Mouse (Mus musculus) lung, embryonic 16.5 days (tissue): ENCODE results near the gene 1700047I17Rik2. TPM values are rescaled to one million over a fixed set of nuclear protein-coding genes. Genes with fewer than 3 reads are reported as not detected.
"Not testable (repeated sequence)": the region's sequence is repeated elsewhere in the genome, so short reads cannot be mapped to it uniquely, and the experiment has no call there.

Experiments used
- ATAC-seq: fragments of 200-750 bp; cut with Nextera tagmentation; 2 replicates; pipeline ENCODE4 v1.8.0; 2017; ENCODE audit warnings: low read depth, mild to moderate bottlenecking, moderate library complexity
- H3K27ac ChIP-seq: fragments of 300-500 bp; sonication (generic); 2 replicates; pipeline ENCODE4 v1.5.1; 2014; ENCODE audit warnings: mild to moderate bottlenecking, control low read depth, low read length
- H3K27me3 ChIP-seq: fragments of 300-500 bp; sonication (generic); 2 replicates; pipeline ENCODE4 v1.6.1; 2014; ENCODE audit warnings: low read depth, low read length, mixed read lengths; ENCODE audit not compliant: control insufficient read depth, insufficient read depth
- H3K36me3 ChIP-seq: fragments of 300-500 bp; sonication (generic); 2 replicates; pipeline ENCODE4 v1.6.1; 2014; ENCODE audit warnings: low read length; ENCODE audit not compliant: control insufficient read depth, insufficient read depth
- H3K4me1 ChIP-seq: fragments of 300-500 bp; sonication (generic); replicated peaks from 2 replicates; pipeline ENCODE4 v1.6.1; 2014; ENCODE audit warnings: low read length, mixed read lengths; ENCODE audit not compliant: control insufficient read depth, insufficient read depth
- H3K4me2 ChIP-seq: fragments of 300-500 bp; sonication (generic); 2 replicates; pipeline ENCODE4 v1.6.1; 2014; ENCODE audit warnings: low read depth, low read length, control low read depth
- H3K4me3 ChIP-seq: fragments of 300-500 bp; sonication (generic); 2 replicates; pipeline ENCODE4 v1.5.1; 2014; ENCODE audit warnings: mild to moderate bottlenecking, low read length, control low read depth
- H3K9ac ChIP-seq: fragments of 300-500 bp; sonication (generic); 2 replicates; pipeline ENCODE4 v1.6.1; 2014; ENCODE audit warnings: low read length, control low read depth
- H3K9me3 ChIP-seq: fragments of 300-500 bp; sonication (generic); 2 replicates; pipeline ENCODE4 v1.6.1; 2016; ENCODE audit warnings: low read length; ENCODE audit not compliant: control insufficient read depth
- WGBS: fragments of 180-500 bp; shearing (Covaris S2); extraction: QIAGEN DNeasy Blood & Tissue Kit; methylation state at CpG from one replicate; pipeline ENCODE4 v1.1.7; 2014; 5-methylcytosine and 5-hydroxymethylcytosine counted together
- polyA plus RNA-seq: library from polyadenylated mRNA; unstranded; fragments of >200 nt; fragmentation: Nextera tagmentation; extraction: Ambion mirVana; gene quantifications from 2 replicates; pipeline ENCODE4 v1.2.1, GENCODE M21; 2015

The 1700047I17Rik2 gene
- 5.1 and 8.8 TPM in 2 replicates for polyA plus RNA-seq

DNA sequence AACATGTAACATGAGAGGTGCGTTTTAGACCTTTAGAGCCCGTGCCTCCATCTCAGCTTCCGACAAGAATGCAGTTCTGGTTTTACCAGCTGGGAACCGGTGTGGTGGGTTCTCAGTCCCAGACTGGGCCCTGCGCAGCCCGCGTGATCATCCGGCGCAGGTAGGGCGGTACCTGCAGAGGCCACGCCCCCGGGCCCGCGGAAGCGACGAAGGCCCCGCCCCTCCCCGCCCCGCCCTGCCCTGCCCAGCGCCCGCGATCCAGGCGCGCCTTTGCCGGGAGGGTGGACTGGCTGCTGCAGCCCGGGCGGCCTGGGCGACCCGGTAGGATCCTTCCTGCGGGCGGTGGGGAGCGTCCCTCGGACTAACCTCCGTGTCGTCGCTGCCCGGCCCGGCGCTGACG is at the start of gene 1700047I17Rik2:
TSS of gene 1700047I17Rik2 (plus strand) at position 287 of the 400 bp plus-strand sequence.
- not testable (repeated sequence) for H3K9ac ChIP-seq, H3K4me1 ChIP-seq, H3K9me3 ChIP-seq, H3K27ac ChIP-seq, H3K4me2 ChIP-seq, H3K27me3 ChIP-seq, H3K36me3 ChIP-seq, H3K4me3 ChIP-seq
- WGBS, result no CpG with 5 or more reads among the region's 40 CpGs
- peak; percentile 99 for ATAC-seq

GRCm38 (mm10) chr12:55154559-55155448 is 44.6 kb upstream of the 1700047I17Rik2 start, which contains the start of gene Srp54b:
Gene Srp54b (plus strand): TSS chr12:55155104.
- H3K4me1 ChIP-seq, H3K27me3 ChIP-seq, H3K9ac ChIP-seq, H3K27ac ChIP-seq, H3K36me3 ChIP-seq, H3K4me2 ChIP-seq, H3K9me3 ChIP-seq: not testable (repeated sequence)
- WGBS, result no CpG with 5 or more reads among the region's 57 CpGs
- ATAC-seq, result peak; percentile 98
- H3K4me3 ChIP-seq, result 0 out of 2 replicates have a peak within 1 kb of the TSS, but pooled peaks have one; percentile 19

GRCm38 (mm10) chr12:55155449-55155783 is 44.0 kb upstream of the 1700047I17Rik2 start:
- WGBS, result 0% methylated on average over 6 of the region's 24 CpGs
- not testable (repeated sequence) for H3K27ac ChIP-seq, H3K4me2 ChIP-seq, H3K9me3 ChIP-seq, H3K4me1 ChIP-seq, H3K27me3 ChIP-seq, H3K9ac ChIP-seq, H3K36me3 ChIP-seq
- peak; percentile 48 for ATAC-seq
- H3K4me3 ChIP-seq, result 0 out of 2 replicates have a peak overlapping the region, but pooled peaks have one; percentile 19

DNA sequence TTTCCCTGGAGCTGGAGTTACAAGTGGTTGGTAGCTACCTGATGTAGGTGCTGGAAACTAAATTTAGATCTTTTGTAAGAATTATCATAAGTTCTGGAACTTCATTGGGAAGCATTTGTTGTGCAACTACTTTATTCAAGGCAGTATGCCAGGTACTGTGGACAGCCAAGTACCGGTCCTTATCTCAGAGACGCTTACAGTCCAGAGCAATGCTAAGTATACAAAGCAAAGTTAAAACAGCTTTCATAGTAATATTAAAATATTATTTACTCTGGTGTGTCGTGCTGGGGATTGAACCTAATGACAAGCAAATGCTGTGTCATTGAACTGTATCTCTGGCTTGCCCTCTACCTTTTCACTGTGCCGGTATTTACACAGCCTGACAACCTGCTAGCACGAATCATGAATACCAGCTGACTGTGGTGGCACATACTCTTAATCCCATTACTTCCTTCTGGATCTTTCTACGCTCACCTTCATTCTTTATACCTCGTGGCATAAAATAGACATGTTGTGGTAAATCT is 32.3 kb upstream of the 1700047I17Rik2 start:
- not testable (repeated sequence) for H3K36me3 ChIP-seq, H3K9ac ChIP-seq, H3K27ac ChIP-seq, H3K4me2 ChIP-seq, ATAC-seq, H3K4me1 ChIP-seq, H3K27me3 ChIP-seq, H3K9me3 ChIP-seq, H3K4me3 ChIP-seq
- no CpG with 5 or more reads among the region's 7 CpGs for WGBS

DNA sequence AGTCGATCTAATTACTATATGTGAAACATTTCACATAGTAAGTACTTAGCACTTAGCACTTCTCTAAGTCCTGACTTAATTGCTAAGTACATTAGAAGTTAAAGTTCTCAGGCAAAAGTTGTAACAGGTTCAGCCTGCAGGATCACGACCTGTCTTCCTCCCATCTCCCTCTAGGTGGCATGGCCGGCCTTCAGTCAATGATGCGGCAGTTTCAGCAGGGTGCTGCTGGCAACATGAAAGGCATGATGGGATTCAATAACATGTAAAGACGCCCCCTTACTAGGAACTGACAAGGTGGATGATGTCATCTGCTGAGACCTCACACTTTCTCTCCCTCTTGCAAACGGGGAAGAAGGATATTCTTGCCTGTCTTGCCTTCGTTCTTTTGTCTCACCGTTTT is 11.7 kb upstream of the 1700047I17Rik2 start:
- not testable (repeated sequence) for H3K27me3 ChIP-seq, ATAC-seq, H3K9me3 ChIP-seq, H3K27ac ChIP-seq, H3K4me1 ChIP-seq, H3K9ac ChIP-seq, H3K4me2 ChIP-seq, H3K36me3 ChIP-seq, H3K4me3 ChIP-seq
- WGBS, result no CpG with 5 or more reads among the region's 8 CpGs

DNA sequence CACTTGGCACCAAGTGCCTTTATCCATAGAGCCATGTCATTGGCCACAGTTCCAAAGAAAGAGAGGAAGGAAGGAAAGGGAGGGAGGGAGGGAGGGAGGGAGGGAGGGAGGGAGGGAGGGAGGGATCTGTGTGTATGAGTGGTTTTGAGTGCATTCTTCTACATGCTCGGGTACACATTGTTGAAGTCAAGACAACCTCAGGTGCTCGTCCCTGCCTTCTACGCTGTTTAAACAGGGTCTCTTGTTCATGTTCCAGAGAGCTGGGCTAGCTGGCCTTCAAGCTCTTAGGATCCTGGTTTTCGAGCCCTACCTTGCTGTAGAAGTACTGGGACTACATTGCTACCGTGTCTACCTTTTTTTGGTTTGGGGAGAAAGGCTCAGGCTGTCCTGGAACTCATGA is 10.3 kb upstream of the 1700047I17Rik2 start:
- H3K9me3 ChIP-seq, H3K27me3 ChIP-seq, H3K4me3 ChIP-seq, H3K4me1 ChIP-seq, H3K4me2 ChIP-seq, H3K9ac ChIP-seq, H3K36me3 ChIP-seq, H3K27ac ChIP-seq: not testable (repeated sequence)
- no CpG with 5 or more reads among the region's 5 CpGs for WGBS
- ATAC-seq, result peak; percentile 74; the same call in 1 of the 2 replicates

- ATAC-seq, result peak; percentile 63
- not testable (repeated sequence) for H3K27me3 ChIP-seq, H3K27ac ChIP-seq, H3K4me2 ChIP-seq, H3K9me3 ChIP-seq, H3K36me3 ChIP-seq, H3K9ac ChIP-seq, H3K4me3 ChIP-seq, H3K4me1 ChIP-seq
- WGBS, result no CpG with 5 or more reads among the region's 18 CpGs
These were observed 407 bp downstream of the 1700047I17Rik2 start for GRCm38 (mm10) chr12:55199799-55200198.

GRCm38 (mm10) chr12:55212944-55213343 is 13.6 kb downstream of the 1700047I17Rik2 start:
- no CpG with 5 or more reads among the region's 6 CpGs for WGBS
- ATAC-seq, H3K9ac ChIP-seq, H3K36me3 ChIP-seq, H3K27me3 ChIP-seq, H3K4me3 ChIP-seq, H3K27ac ChIP-seq, H3K4me2 ChIP-seq, H3K9me3 ChIP-seq, H3K4me1 ChIP-seq: not testable (repeated sequence)

DNA sequence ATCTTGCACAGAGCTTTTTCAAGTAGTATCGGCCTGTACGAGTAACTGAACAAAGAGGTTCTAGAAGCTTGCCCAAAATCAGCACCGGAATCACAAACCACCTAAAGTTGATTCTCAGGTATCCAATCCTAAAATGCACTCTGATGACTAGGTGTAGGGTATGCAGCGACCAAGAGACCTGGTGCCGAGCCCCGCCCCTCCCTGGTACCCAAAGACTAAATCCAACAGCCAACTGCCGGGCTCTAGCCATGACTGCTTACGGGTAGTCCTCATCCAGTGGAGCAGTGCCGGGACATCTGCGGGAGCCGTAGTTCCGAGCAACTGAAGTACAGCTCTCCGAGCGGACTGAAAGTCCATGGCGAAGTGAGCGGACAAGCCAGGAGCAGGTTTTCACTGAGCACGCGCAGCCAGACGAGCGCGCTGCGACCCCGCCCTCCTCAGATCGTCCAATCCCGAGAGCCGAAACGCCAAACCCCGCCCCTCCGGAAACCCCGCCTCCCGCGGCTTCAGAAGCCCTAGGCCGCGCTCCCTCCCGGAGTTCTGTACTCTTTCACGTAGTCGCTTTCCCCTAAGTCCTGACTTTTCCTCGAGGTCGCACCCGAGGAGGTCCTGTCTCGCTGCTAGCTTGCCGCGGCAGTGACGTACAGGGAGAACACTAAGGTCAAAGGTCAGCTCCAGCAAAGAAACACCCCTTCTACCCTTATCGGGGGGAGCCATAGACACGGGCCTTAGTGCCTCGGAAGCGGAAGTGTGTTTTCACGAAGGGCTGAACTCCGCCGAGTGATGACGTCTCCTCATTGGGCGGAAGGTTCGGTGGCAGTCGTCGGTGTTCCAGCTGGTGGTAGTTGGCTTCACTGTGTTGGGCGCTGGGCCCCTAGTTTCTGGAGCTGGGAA is 30.5 kb downstream of the 1700047I17Rik2 start, which contains the start of gene Srp54c:
TSS of gene Srp54c (plus strand) at position 543 of the 894 bp plus-strand sequence.
- no CpG with 5 or more reads among the region's 57 CpGs for WGBS

More for the DNA sequence above, 30.5 kb downstream of the 1700047I17Rik2 start, which contains the start of gene Srp54c:
- not testable (repeated sequence) for H3K36me3 ChIP-seq, H3K27me3 ChIP-seq, H3K4me1 ChIP-seq, H3K9me3 ChIP-seq, H3K27ac ChIP-seq, H3K4me2 ChIP-seq
- Histone ChIP-seq H3K9ac (0 out of 2 replicates have a peak within 1 kb of the TSS, but pooled peaks have one; percentile 47), H3K4me3 (peak within 1 kb of the TSS; percentile 39)
- ATAC-seq, result peak; percentile 98
